Mouse (Mus musculus): ENCODE results near the gene Depdc7.

Depdc7 gene

GRCm38 (mm10) chr2:104716279-104716678 lies 26.4 kb downstream of the Depdc7 start, which contains the start of gene Pin1rt1:
Gene Pin1rt1, minus strand, starts transcription at chr2:104716379.
- no peak for DNase-seq (ENCODE audit: low spot score in 2 of 2)

- peak in 1 of 2 experiments; percentile 17 for DNase-seq (ENCODE audit: low spot score in 2 of 2)
These were observed 28.4 kb downstream of the Depdc7 start for GRCm38 (mm10) chr2:104714254-104714691.

- no peak for DNase-seq (ENCODE audit: low spot score in 2 of 2)
These were observed 30.2 kb downstream of the Depdc7 start for GRCm38 (mm10) chr2:104712486-104712809.

- DNase-seq (ENCODE audit: low spot score in 2 of 2): peak; percentile 41 to 69
These were observed 30.8 kb downstream of the Depdc7 start, which contains the start of gene Tcp11l1 for GRCm38 (mm10) chr2:104711585-104712485. Gene Tcp11l1, minus strand, starts transcription at chr2:104712169.

- no peak for DNase-seq (ENCODE audit: low spot score in 2 of 2)
These were observed 31.9 kb downstream of the Depdc7 start for GRCm38 (mm10) chr2:104710670-104711370.

GRCm38 (mm10) chr2:104709786-104710337 lies 32.8 kb downstream of the Depdc7 start:
- DNase-seq (ENCODE audit: low spot score in 2 of 2): no peak

GRCm38 (mm10) chr2:104704355-104704754 lies 38.3 kb downstream of the Depdc7 start:
- no peak for DNase-seq (ENCODE audit: low spot score in 2 of 2)

GRCm38 (mm10) chr2:104703158-104703557 lies 39.5 kb downstream of the Depdc7 start:
- DNase-seq (ENCODE audit: low spot score in 2 of 2): no peak

GRCm38 (mm10) chr2:104699659-104700058 lies 43.0 kb downstream of the Depdc7 start:
- no peak for DNase-seq (ENCODE audit: low spot score in 2 of 2)

- DNase-seq (ENCODE audit: low spot score in 2 of 2): no peak
These were observed 50.1 kb downstream of the Depdc7 start for GRCm38 (mm10) chr2:104692551-104692950.

- DNase-seq (ENCODE audit: low spot score in 2 of 2): no peak
These were observed 52.0 kb downstream of the Depdc7 start for GRCm38 (mm10) chr2:104690720-104691119.

GRCm38 (mm10) chr2:104688724-104689123 lies 54.0 kb downstream of the Depdc7 start:
- no peak for DNase-seq (ENCODE audit: low spot score in 2 of 2)

- DNase-seq (ENCODE audit: low spot score in 2 of 2): no peak
These were observed 54.4 kb downstream of the Depdc7 start for GRCm38 (mm10) chr2:104688321-104688720.

- no peak for DNase-seq (ENCODE audit: low spot score in 2 of 2)
These were observed 55.4 kb downstream of the Depdc7 start for GRCm38 (mm10) chr2:104687261-104687660.

- DNase-seq (ENCODE audit: low spot score in 2 of 2): peak; percentile 60 to 86
These were observed 57.3 kb downstream of the Depdc7 start for GRCm38 (mm10) chr2:104685418-104685817.

GRCm38 (mm10) chr2:104684771-104685170 lies 57.9 kb downstream of the Depdc7 start:
- DNase-seq (ENCODE audit: low spot score in 2 of 2): no peak

- no peak for DNase-seq (ENCODE audit: low spot score in 2 of 2)
These were observed 65.4 kb downstream of the Depdc7 start for GRCm38 (mm10) chr2:104677326-104677725.

All from cerebellum, postnatal 4 days (tissue).